Comparison of ENCODE assay signal across 25 mouse cellular contexts in the genomic region with DNA sequence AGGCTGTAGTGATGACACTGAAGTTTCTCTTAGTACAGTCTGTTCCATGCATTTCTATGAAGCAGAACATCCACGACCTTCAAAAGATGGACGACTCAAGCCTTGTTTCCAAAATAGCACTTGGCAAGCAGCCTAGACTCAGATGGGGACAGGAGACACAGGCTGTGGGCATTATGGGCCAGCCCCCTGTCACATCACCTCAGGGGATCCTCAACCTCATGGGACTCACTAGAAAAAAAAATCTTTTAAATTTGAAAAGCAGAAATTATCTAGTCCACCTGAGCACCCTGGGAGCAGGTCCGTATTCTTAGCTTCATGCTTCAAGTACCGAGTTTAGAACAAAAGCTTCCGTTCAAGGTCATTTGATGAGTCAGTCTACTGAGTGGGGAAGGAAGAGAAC. TPM values are rescaled to one million over a fixed set of nuclear protein-coding genes. Genes with fewer than 3 reads are reported as not detected.
DNase-seq lines count a peak whose midpoint lies in the region; ATAC-seq lines count a peak whose summit lies in the region.
"Had no signal": no experiment of that assay in that cellular context is flagged by ENCODE, and none has a peak within 500 bp of the region (broad histone marks: within the 10 kb centered on the region; RNA-seq: fewer than 3 reads in every experiment).

No protein-coding gene starts in this region.

- H3K27me3 ChIP-seq in heart, embryonic 16.5 days (ENCODE audit: control insufficient read depth, insufficient read depth, low read length) = no peaks in the 10 kb centered on the region
- H3K27me3 ChIP-seq in midbrain, embryonic 10.5 days (ENCODE audit: low read depth, poor library complexity, severe bottlenecking) = no peaks in the 10 kb centered on the region
- H3K27me3 ChIP-seq: forebrain, embryonic 12.5 days; kidney, embryonic 15.5 days; liver, embryonic 12.5 days; midbrain, embryonic 12.5 days; neural tube, embryonic 12.5 days had no signal

- no peak overlapping the region for H3K4me3 ChIP-seq in heart, embryonic 16.5 days (ENCODE audit: low read length)
- H3K4me3 ChIP-seq in midbrain, embryonic 10.5 days = no peak overlapping the region
- H3K4me3 ChIP-seq: erythroblast, embryonic 14.5 days; forebrain, embryonic 12.5 days; kidney, embryonic 15.5 days; layer of hippocampus, adult 2 months; liver, embryonic 12.5 days; midbrain, embryonic 12.5 days; myocyte; neural tube, embryonic 12.5 days had no signal

- DNase-seq in cerebellum, adult 9-11 months = peak; percentile 1
- no peak for DNase-seq in cerebellum, adult 11 months
- no peak for DNase-seq in heart, adult 11 months
- DNase-seq in 416B (ENCODE audit: low read depth) = peak; percentile 69
- peak; percentile 18 for DNase-seq in adrenal gland, postnatal 10 days
- no peak for DNase-seq in midbrain, embryonic 10.5 days (ENCODE audit: low spot score)
- DNase-seq: B cell, adult 2 months; forebrain, postnatal 0 days; kidney, adult 18-20 months; liver, postnatal 0 days; lung, postnatal 36 days; right cerebral cortex, adult 18-20 months; spleen, adult 18-20 months; thymus, postnatal 14 days had no signal

- H3K4me2 ChIP-seq in heart, embryonic 16.5 days (ENCODE audit: low read depth, low read length) = no peak overlapping the region
- H3K4me2 ChIP-seq: forebrain, embryonic 12.5 days; kidney, embryonic 15.5 days; liver, embryonic 12.5 days; midbrain, embryonic 12.5 days; neural tube, embryonic 12.5 days had no signal

- 56% methylated on average over 5 of the region's 5 CpGs for WGBS in heart, embryonic 16.5 days
- WGBS in midbrain, embryonic 10.5 days = 92% methylated on average over 5 of the region's 5 CpGs

- H3K27ac ChIP-seq in heart, embryonic 16.5 days (ENCODE audit: low read length) = peak overlapping the region; percentile 14
- no peak overlapping the region for H3K27ac ChIP-seq in midbrain, embryonic 10.5 days (replicated peaks)
- H3K27ac ChIP-seq: forebrain, embryonic 12.5 days; kidney, embryonic 15.5 days; layer of hippocampus, adult 2 months; liver, embryonic 12.5 days; midbrain, embryonic 12.5 days; neural tube, embryonic 12.5 days had no signal

- no peaks in the 10 kb centered on the region for H3K36me3 ChIP-seq in heart, embryonic 16.5 days (ENCODE audit: control insufficient read depth, insufficient read depth)
- no peaks in the 10 kb centered on the region for H3K36me3 ChIP-seq in midbrain, embryonic 10.5 days
- H3K36me3 ChIP-seq: forebrain, embryonic 12.5 days; kidney, embryonic 15.5 days; liver, embryonic 12.5 days; midbrain, embryonic 12.5 days; neural tube, embryonic 12.5 days had no signal

- no peak overlapping the region for H3K9ac ChIP-seq in heart, embryonic 16.5 days (ENCODE audit: low read length)
- H3K9ac ChIP-seq: forebrain, embryonic 12.5 days; forebrain, postnatal 0 days; kidney, embryonic 15.5 days; liver, embryonic 12.5 days; liver, postnatal 0 days; midbrain, embryonic 12.5 days; neural tube, embryonic 12.5 days had no signal

- H3K4me1 ChIP-seq in heart, embryonic 16.5 days (ENCODE audit: control insufficient read depth, insufficient read depth, low read length) = no peaks in the 10 kb centered on the region
- H3K4me1 ChIP-seq in midbrain, embryonic 10.5 days = no peaks in the 10 kb centered on the region
- H3K4me1 ChIP-seq: forebrain, embryonic 12.5 days; kidney, embryonic 15.5 days; liver, embryonic 12.5 days; midbrain, embryonic 12.5 days; neural tube, embryonic 12.5 days had no signal

- ATAC-seq in heart, embryonic 16.5 days (replicated peaks; ENCODE audit: extremely low read depth, insufficient read depth, low FRiP score) = no peak
- ATAC-seq: activated CD4-positive, CD25-positive, alpha-beta regulatory T cell, adult 4 months; forebrain, postnatal 0 days; hindbrain, embryonic 16.5 days; liver, embryonic 12.5 days; liver, postnatal 0 days had no signal

- H3K9me3 ChIP-seq in heart, embryonic 16.5 days (replicated peaks; ENCODE audit: control insufficient read depth, low read length) = no peaks in the 10 kb centered on the region
- H3K9me3 ChIP-seq in midbrain, embryonic 10.5 days (replicated peaks) = no peaks in the 10 kb centered on the region
- H3K9me3 ChIP-seq: forebrain, embryonic 12.5 days; kidney, embryonic 15.5 days; liver, embryonic 12.5 days; midbrain, embryonic 12.5 days; neural tube, embryonic 12.5 days had no signal

RNA-seq across cellular contexts. Expression of gene Gria3, which starts 38.2 kb away (rescaled TPM):
- polyA plus RNA-seq in heart, embryonic 16.5 days (2015; fragmentation: Nextera tagmentation; extraction: Ambion mirVana) = 4.9 and 6.5 TPM in 2 replicates
- 10 to 100 TPM; 11.6 to 16.2 TPM for total RNA-seq in adrenal gland, postnatal 10 days (2021)
- polyA plus RNA-seq in midbrain, embryonic 10.5 days (2016; fragmentation: Nextera tagmentation; extraction: Ambion mirVana) = 2.2 and 3.0 TPM in 2 replicates
- polyA plus RNA-seq: activated CD4-positive, CD25-positive, alpha-beta regulatory T cell, adult 4 months had no signal

Comparison
In these comparisons a context has a peak if more than half of its experiments do, and no peak if none do; other contexts are left out.
1. DNase-seq: peak in cerebellum, adult 9-11 months (single experiment), 416B (single experiment) and adrenal gland, postnatal 10 days (single experiment); none in cerebellum, adult 11 months (single experiment), heart, adult 11 months (single experiment) and midbrain, embryonic 10.5 days (single experiment).